Mouse (Mus musculus): Measurements from ENCODE around the gene Msi1.

DNA sequence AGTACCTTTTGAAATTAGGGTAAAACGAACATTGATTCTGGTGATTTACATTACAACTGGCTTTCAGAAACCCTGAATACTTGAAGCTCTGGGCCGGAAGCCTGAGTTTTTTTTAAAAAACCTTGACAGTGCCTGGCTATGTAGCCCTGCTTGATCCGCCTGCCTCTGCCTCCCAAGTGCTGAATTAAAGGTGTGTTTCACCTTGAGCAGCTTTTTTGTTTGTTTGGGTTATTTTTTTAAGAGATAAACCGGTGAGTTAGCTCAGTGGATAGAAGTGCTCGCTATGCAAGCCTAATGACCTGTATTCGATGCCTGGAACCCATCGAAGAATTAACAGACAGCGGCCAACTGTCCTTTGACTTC lies 61.2 kb downstream of the Msi1 start:
- TF ChIP-seq POLR2A (IDR thresholded peaks at IDR 0.05; ENCODE audit: borderline replicate concordance, control insufficient read depth, low read depth, low read length), result no peak
- no peak for TF ChIP-seq CTCF (IDR thresholded peaks at IDR 0.05; ENCODE audit: control insufficient read depth, insufficient read depth, low read length)
